Mouse (Mus musculus) lung, embryonic 14.5 days (tissue): Measurements from ENCODE around the gene Parp11. TPM values are rescaled to one million over a fixed set of nuclear protein-coding genes. Genes with fewer than 3 reads are reported as not detected.

Experiments used
- ATAC-seq: fragments of 200-750 bp; cut with Nextera tagmentation; 2 replicates; pipeline ENCODE4 v1.8.0; 2017; ENCODE audit warnings: mild to moderate bottlenecking, moderate TSS enrichment, moderate library complexity; ENCODE audit not compliant: insufficient read depth
- DNase-seq: peaks from one replicate; pipeline ENCODE4 v3.0.0-alpha.2; 2015
- H3K27ac ChIP-seq: fragments of 300-500 bp; sonication (generic); 2 replicates; pipeline ENCODE4 v1.5.1; 2014; ENCODE audit warnings: low read depth, mild to moderate bottlenecking, moderate library complexity
- H3K27me3 ChIP-seq: fragments of 300-500 bp; sonication (generic); 2 replicates; pipeline ENCODE4 v1.6.1; 2014; ENCODE audit warnings: low read length, control low read depth; ENCODE audit not compliant: insufficient read depth
- H3K36me3 ChIP-seq: fragments of 300-500 bp; sonication (generic); 2 replicates; pipeline ENCODE4 v1.6.1; 2014; ENCODE audit warnings: control low read depth; ENCODE audit not compliant: insufficient read depth
- H3K4me1 ChIP-seq: fragments of 300-500 bp; sonication (generic); 2 replicates; pipeline ENCODE4 v1.6.1; 2014; ENCODE audit warnings: antibody characterized with exemption, control low read depth; ENCODE audit not compliant: insufficient read depth
- H3K4me2 ChIP-seq: fragments of 300-500 bp; sonication (generic); 2 replicates; pipeline ENCODE4 v1.6.1; 2014; ENCODE audit warnings: mild to moderate bottlenecking
- H3K4me3 ChIP-seq: fragments of 300-500 bp; sonication (generic); 2 replicates; pipeline ENCODE4 v1.5.1; 2014; ENCODE audit warnings: low read depth, low read length
- H3K9ac ChIP-seq: fragments of 300-500 bp; sonication (generic); 2 replicates; pipeline ENCODE4 v1.6.1; 2014
- H3K9me3 ChIP-seq: fragments of 300-500 bp; sonication (generic); 2 replicates; pipeline ENCODE4 v1.6.1; 2016; ENCODE audit warnings: low read depth, low read length, control low read depth
- CTCF ChIP-seq: IDR thresholded peaks from 2 replicates; pipeline ENCODE4 v1.5.1; 2016; ENCODE audit warnings: antibody characterized with exemption, low read depth
- WGBS: fragments of 180-500 bp; shearing (Covaris S2); extraction: QIAGEN DNeasy Blood & Tissue Kit; methylation state at CpG from one replicate; pipeline ENCODE4 v1.1.7; 2014; 5-methylcytosine and 5-hydroxymethylcytosine counted together
- polyA plus RNA-seq: library from polyadenylated mRNA; unstranded; fragments of >200 nt; fragmentation: Nextera tagmentation; extraction: Ambion mirVana; gene quantifications from 2 replicates; pipeline ENCODE4 v1.2.1, GENCODE M21; 2014

The Parp11 gene
- polyA plus RNA-seq, 1 experiment from 2014 or later = 31.4 TPM

DNA sequence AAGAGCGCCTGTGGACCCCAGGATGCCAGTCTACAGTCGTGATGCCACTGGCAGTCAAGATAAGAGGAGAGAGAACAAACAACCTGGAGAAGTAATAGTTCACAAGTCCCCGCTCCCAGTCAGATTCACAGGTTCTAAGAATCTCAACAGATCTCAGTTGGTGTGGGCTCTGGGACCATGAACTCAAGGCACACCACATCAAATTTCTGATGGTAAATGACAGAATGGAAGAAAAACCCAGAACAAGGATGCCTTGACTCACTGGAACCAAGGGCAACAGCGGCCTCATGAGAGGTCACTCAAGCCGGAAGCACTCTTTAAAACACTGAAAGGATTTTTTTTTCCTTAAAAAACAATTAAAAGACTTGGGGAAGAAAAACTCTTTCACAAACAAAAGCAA lies 87.1 kb downstream of the Parp11 start:
- Histone ChIP-seq H3K27ac (no peak overlapping the region), H3K36me3 (no peaks in the 10 kb centered on the region), H3K4me1 (0 out of 2 replicates have a peak, but pooled peaks cover 2% of the 10 kb centered on the region), H3K27me3 (no peaks in the 10 kb centered on the region), H3K4me2 (no peak overlapping the region), H3K9ac (no peak overlapping the region), H3K9me3 (no peaks in the 10 kb centered on the region), H3K4me3 (no peak overlapping the region)
- no peak for DNase-seq
- TF ChIP-seq CTCF = no peak
- 66% methylated on average over 5 of the region's 5 CpGs for WGBS
- no peak for ATAC-seq

DNA sequence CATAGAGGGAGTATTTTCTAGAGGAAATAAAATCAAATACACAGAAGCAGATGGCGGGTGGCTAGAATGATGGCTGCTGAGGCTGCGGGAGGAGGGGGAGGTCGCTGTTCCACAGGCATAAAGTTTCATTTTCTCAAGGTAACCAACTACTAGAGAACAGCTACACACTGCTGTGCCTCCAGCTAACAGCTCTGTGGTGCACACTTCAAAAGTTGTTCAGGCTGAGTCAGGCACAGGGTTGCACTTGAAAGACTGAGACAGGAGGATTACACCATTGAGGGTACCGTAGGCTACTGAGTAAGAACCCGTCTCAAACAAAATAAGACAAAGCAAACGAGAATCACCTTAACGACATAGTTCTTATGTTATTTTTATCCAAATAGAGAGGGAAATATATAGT lies 90.4 kb downstream of the Parp11 start:
- peaks cover 4% of the 10 kb centered on the region; the same call in 1 of the 2 replicates for H3K4me1 ChIP-seq
- H3K27ac ChIP-seq = no peak overlapping the region
- no peak for DNase-seq
- H3K9ac ChIP-seq = no peak overlapping the region
- no peaks in the 10 kb centered on the region for H3K27me3 ChIP-seq
- no peak overlapping the region for H3K4me3 ChIP-seq
- no peaks in the 10 kb centered on the region for H3K36me3 ChIP-seq
- WGBS = 60% methylated on average over 7 of the region's 7 CpGs
- H3K9me3 ChIP-seq = no peaks in the 10 kb centered on the region
- no peak for ATAC-seq
- TF ChIP-seq CTCF = no peak
- H3K4me2 ChIP-seq = no peak overlapping the region

DNA sequence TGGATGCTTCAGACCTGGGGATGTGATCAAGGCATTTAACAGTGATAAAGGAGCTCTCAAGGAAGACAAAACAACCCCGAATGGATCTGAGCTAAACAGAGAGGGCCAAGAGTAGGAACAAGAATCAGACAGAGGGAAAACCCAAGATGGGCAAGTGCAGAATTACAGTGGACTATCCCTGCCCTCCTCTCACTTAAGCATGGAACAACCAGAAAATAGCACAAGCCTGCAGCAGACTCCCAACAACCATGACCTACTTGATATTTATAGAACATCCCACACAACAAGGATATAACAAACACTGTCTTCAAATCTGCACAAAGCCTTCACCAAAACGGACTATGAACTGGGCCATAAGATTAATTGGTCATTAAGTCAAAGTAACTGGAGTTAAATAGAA lies 91.5 kb downstream of the Parp11 start:
- Histone ChIP-seq H3K4me1 (peaks cover 4% of the 10 kb centered on the region; the same call in 1 of the 2 replicates), H3K36me3 (no peaks in the 10 kb centered on the region), H3K4me3 (no peak overlapping the region), H3K4me2 (no peak overlapping the region), H3K27me3 (no peaks in the 10 kb centered on the region), H3K9me3 (no peaks in the 10 kb centered on the region), H3K27ac (no peak overlapping the region), H3K9ac (no peak overlapping the region)
- no peak for TF ChIP-seq CTCF
- 57% methylated on average over 2 of the region's 2 CpGs for WGBS
- DNase-seq = no peak
- ATAC-seq = no peak

DNA sequence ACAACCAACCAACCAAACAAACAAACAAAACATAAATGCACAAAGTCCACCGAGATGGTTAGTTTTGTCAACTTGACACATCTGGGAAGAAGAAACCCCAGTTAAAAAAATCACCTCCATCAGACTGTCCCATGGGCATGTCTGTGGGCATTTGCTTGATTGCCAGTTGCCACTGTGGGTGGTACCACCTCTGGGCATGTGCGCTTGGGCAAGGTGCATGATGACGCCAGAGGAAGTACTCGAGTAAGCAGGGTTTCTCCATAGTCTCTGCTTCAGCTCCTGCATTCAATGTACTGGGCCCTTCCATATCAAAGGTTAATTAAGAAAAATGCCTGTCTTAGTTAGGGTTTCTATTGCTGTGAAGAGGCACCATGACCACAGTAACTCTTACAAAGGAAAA lies 92.6 kb downstream of the Parp11 start:
- H3K4me1 ChIP-seq = peaks cover 4% of the 10 kb centered on the region; the same call in 1 of the 2 replicates
- H3K27me3 ChIP-seq = no peaks in the 10 kb centered on the region
- TF ChIP-seq CTCF = no peak
- no peak for ATAC-seq
- no peak overlapping the region for H3K4me2 ChIP-seq
- H3K36me3 ChIP-seq = no peaks in the 10 kb centered on the region
- no peak overlapping the region for H3K27ac ChIP-seq
- 85% methylated on average over 4 of the region's 4 CpGs for WGBS
- no peaks in the 10 kb centered on the region for H3K9me3 ChIP-seq
- H3K9ac ChIP-seq = no peak overlapping the region
- DNase-seq = no peak
- H3K4me3 ChIP-seq = no peak overlapping the region

DNA sequence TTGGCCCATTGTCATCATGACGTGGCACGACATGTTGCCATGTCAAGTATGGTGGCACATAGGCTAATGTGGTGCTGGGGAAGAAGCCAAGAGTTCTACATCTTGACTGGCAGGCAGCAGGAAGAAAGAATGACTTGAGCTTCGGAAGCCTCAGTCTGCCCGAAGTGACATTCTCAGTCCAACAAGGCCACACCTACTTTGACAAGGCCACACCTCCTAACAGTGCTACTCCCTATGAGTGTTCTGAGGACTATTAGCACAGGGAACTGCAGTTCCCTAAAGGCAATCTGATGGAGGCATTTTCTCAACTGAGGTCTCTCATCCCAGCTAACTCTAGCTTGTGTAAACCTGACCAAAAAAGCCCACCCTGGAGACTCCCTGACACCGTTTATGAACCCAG lies 93.0 kb downstream of the Parp11 start:
- no peak for DNase-seq
- peak; percentile 36; the same call in 1 of the 2 replicates for ATAC-seq
- H3K27ac ChIP-seq = no peak overlapping the region
- H3K4me3 ChIP-seq = no peak overlapping the region
- H3K27me3 ChIP-seq = no peaks in the 10 kb centered on the region
- no peak overlapping the region for H3K4me2 ChIP-seq
- WGBS = 50% methylated on average over 5 of the region's 5 CpGs
- peaks cover 4% of the 10 kb centered on the region; the same call in 1 of the 2 replicates for H3K4me1 ChIP-seq
- no peaks in the 10 kb centered on the region for H3K9me3 ChIP-seq
- no peak overlapping the region for H3K9ac ChIP-seq
- TF ChIP-seq CTCF = no peak
- no peaks in the 10 kb centered on the region for H3K36me3 ChIP-seq

DNA sequence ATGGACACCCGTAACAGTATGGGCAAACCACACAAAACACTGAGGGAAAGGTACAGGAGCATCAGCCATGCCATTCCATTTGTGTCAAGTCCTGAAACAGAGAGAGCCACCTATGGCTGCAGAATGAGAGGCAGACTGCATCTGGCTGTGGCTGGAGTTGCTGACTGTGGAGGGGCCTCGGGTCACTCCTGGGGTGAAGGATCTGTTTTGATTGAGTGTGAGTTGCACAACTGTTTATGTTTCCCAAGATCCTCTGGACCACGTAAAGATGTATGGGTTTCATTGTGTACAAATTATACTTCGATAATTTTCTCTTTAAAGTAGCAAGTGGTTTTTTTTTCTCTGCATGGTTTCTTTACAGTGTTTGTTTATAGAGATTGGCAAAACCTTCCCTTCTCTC lies 93.9 kb downstream of the Parp11 start:
- Histone ChIP-seq H3K27ac (no peak overlapping the region), H3K27me3 (no peaks in the 10 kb centered on the region), H3K4me3 (no peak overlapping the region), H3K4me1 (peaks cover 4% of the 10 kb centered on the region; the same call in 1 of the 2 replicates), H3K9me3 (no peaks in the 10 kb centered on the region), H3K4me2 (no peak overlapping the region), H3K36me3 (no peaks in the 10 kb centered on the region), H3K9ac (no peak overlapping the region)
- 28% methylated on average over 4 of the region's 4 CpGs for WGBS
- peak; percentile 63 for DNase-seq
- peak; percentile 61; the same call in 1 of the 2 replicates for ATAC-seq
- no peak for TF ChIP-seq CTCF

DNA sequence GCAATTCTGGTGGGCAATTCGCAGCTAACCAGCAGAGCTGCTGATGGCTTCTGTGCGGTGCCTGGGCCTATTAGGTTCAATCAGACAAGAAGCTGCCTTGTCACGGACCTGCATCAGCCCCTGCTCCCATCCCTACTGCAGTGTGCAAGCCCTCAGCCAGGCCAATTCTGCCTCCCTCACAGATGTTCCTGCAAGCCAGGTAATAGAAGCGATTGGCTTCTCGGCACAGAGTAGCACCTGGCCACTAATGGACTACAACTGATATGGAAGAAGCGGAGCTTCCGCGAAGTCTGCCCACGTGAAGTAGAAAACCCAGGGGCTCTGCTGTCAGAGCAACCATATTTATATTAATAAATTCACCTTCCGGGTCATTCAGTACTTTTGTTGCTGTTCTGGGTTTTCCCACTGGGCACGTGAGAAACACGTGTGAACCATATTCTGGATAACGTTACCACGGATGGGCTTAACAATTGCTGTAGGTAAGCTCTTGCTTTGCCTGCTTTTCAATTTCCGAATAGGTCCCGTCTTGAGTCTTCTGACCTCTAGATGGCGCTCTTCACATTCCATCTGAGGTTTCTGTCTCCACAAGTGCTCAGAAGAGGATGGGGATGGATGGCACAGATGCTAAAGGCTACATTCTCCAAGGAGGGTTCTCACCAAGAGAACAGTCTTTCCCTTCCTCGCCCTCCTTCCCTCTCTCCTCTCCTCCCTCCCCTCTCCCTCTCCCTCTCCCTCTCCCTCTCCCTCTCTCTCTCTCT lies 95.2 kb downstream of the Parp11 start:
- Histone ChIP-seq H3K27me3 (no peaks in the 10 kb centered on the region), H3K9ac (no peak overlapping the region), H3K27ac (no peak overlapping the region), H3K36me3 (no peaks in the 10 kb centered on the region), H3K4me2 (no peak overlapping the region), H3K9me3 (no peaks in the 10 kb centered on the region), H3K4me1 (peaks cover 4% of the 10 kb centered on the region; the same call in 1 of the 2 replicates), H3K4me3 (no peak overlapping the region)
- 36% methylated on average over 18 of the region's 18 CpGs for WGBS
- TF ChIP-seq CTCF = peak; percentile 87
- ATAC-seq (peak; percentile 47; the same call in 1 of the 2 replicates), DNase-seq (peak; percentile 95)

Other genes with a start within 250 kb of the Parp11 start
- 2.8 and 3.8 TPM in 2 replicates for gene Cracr2a, start 114.5 kb downstream of the Parp11 start, polyA plus RNA-seq